ENCODE assay signal across 9 mouse cellular contexts in the genomic region with DNA sequence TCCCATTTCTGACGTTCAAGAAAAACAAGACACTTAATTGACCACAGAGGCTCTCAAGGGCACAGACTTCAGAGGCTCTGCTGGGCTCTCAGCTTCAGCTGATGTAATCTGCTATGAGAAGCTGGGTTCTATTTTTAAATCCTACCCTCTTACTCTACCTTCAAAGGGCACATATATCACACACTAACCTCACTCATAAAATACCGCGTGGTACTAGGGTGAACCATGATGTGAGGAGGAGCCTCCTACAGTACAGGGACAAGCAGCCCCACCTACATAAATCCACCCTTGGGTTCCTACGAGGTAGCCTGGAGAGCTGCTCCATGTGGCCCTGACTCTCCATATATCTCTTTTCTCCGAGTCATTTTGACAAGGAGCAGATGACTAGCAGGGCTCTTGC. TPM values are rescaled to one million over a fixed set of nuclear protein-coding genes. Genes with fewer than 3 reads are reported as not detected.
DNase-seq lines count a peak whose midpoint lies in the region; ATAC-seq and TF ChIP-seq lines count a peak whose summit lies in the region.
"Had no signal": no experiment of that assay in that cellular context is flagged by ENCODE, and none has a peak within 500 bp of the region (broad histone marks: within the 10 kb centered on the region; RNA-seq: fewer than 3 reads in every experiment).

No protein-coding gene starts in this region.

- H3K27ac ChIP-seq in lung, embryonic 14.5 days (ENCODE audit: low read depth): no peak overlapping the region
- peak overlapping the region; percentile 92 for H3K27ac ChIP-seq in heart, embryonic 13.5 days (replicated peaks)

- no peaks in the 10 kb centered on the region for H3K27me3 ChIP-seq in lung, embryonic 14.5 days (ENCODE audit: insufficient read depth, low read length)
- no peaks in the 10 kb centered on the region for H3K27me3 ChIP-seq in heart, embryonic 13.5 days (replicated peaks)

- no peak for TF ChIP-seq CTCF in lung, embryonic 14.5 days (IDR thresholded peaks at IDR 0.05; ENCODE audit: low read depth)

- ATAC-seq in lung, embryonic 14.5 days (ENCODE audit: insufficient read depth): peak; percentile 22; the same call in 1 of the 2 replicates
- peak; percentile 66; the same call in 1 of the 2 replicates for ATAC-seq in heart, embryonic 13.5 days (ENCODE audit: extremely low read depth, insufficient number of reproducible peaks, low FRiP score, low TSS enrichment)

- H3K4me3 ChIP-seq in lung, embryonic 14.5 days (ENCODE audit: low read depth, low read length): no peak overlapping the region
- H3K4me3 ChIP-seq in heart, embryonic 13.5 days: no peak overlapping the region

- peak; percentile 22 for DNase-seq in embryo, embryonic 11 days
- DNase-seq in embryo, embryonic 9.5 days (ENCODE audit: extremely low spot score): no peak
- no peak for DNase-seq in lung, embryonic 14.5 days
- no peak for DNase-seq in lung, postnatal 36 days
- peak; percentile 16 for DNase-seq in retina, postnatal 1 day
- no peak for DNase-seq in urinary bladder, adult 2 months (ENCODE audit: low spot score)
- no peak for DNase-seq in cerebellum, postnatal 25 days
- DNase-seq: kidney, adult 18-20 months had no signal

- H3K9ac ChIP-seq in lung, embryonic 14.5 days: no peak overlapping the region
- H3K9ac ChIP-seq in heart, embryonic 13.5 days: 0 out of 2 replicates have a peak overlapping the region, but pooled peaks have one; percentile 24

- no peaks in the 10 kb centered on the region for H3K36me3 ChIP-seq in lung, embryonic 14.5 days (ENCODE audit: insufficient read depth)
- H3K36me3 ChIP-seq in heart, embryonic 13.5 days: peaks cover 7% of the 10 kb centered on the region; the same call in 1 of the 2 replicates

- H3K9me3 ChIP-seq in lung, embryonic 14.5 days (ENCODE audit: low read depth, low read length): no peaks in the 10 kb centered on the region
- H3K9me3 ChIP-seq in heart, embryonic 13.5 days: no peaks in the 10 kb centered on the region

- WGBS in lung, embryonic 14.5 days: 41% methylated on average over 5 of the region's 5 CpGs
- WGBS in heart, embryonic 13.5 days: 26% methylated on average over 5 of the region's 5 CpGs

- no peaks in the 10 kb centered on the region for H3K4me1 ChIP-seq in lung, embryonic 14.5 days (ENCODE audit: insufficient read depth)
- peaks cover 26% of the 10 kb centered on the region for H3K4me1 ChIP-seq in heart, embryonic 13.5 days

- H3K4me2 ChIP-seq in lung, embryonic 14.5 days: no peak overlapping the region
- H3K4me2 ChIP-seq in heart, embryonic 13.5 days: peak overlapping the region; percentile 49

RNA-seq across cellular contexts. Expression of a gene that starts 45.8 kb away (rescaled TPM):
- 35.4 and 40.8 TPM in 2 replicates for polyA plus RNA-seq in lung, embryonic 14.5 days (2014; fragmentation: Nextera tagmentation; extraction: Ambion mirVana)
- polyA plus RNA-seq in heart, embryonic 13.5 days (2015; fragmentation: Nextera tagmentation; extraction: Ambion mirVana): 24.3 and 28.1 TPM in 2 replicates
- 15.6 and 18.4 TPM in 2 replicates for polyA plus RNA-seq in urinary bladder, adult 2 months (2012; rRNA removed)

Comparison
In these comparisons a context has a peak if more than half of its experiments do, and no peak if none do; other contexts are left out.
1. DNase-seq: peak in embryo, embryonic 11 days (single experiment) and retina, postnatal 1 day (single experiment); none in embryo, embryonic 9.5 days (single experiment), lung, embryonic 14.5 days (single experiment), lung, postnatal 36 days (single experiment), urinary bladder, adult 2 months (single experiment) and cerebellum, postnatal 25 days (0 of 2).